Mouse (Mus musculus): Measurements from ENCODE around the gene Usp35.

The Usp35 gene

DNA sequence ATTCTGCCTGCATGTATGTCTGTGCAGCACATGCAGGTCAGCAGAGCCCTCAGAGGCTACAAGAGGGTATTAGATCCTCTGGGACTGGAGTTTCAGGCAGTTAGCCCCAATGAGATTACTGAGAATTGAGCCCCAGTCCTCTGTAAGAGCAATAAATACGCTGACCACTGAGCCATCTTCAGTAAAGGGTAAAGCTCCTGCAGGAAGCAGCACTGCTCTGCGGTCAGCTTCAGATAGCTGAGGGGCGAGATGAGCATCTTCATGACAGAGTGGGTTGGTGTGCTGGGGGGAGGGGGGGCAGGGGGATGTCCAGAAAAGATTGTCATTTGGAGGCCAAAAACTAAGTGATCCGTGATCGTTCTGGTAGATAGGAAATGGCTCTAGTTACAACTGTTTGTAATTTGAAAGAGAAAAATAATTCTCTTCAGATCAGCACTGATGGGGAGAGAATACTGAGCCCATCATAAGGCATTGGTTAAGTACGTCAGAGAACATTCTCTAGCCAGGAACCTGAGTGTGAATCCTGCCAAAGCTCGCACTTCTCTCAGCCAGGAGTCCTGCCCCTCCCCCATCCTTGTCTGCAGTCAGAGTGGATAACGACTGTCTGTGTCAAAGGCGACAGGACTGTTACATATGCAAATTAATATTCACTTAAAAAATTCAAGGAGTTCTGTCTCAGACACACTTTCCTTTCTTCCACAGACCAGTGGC, 14.4 kb upstream of the Usp35 start:
- no peak for DNase-seq (ENCODE audit: low spot score in 2 of 2)

DNA sequence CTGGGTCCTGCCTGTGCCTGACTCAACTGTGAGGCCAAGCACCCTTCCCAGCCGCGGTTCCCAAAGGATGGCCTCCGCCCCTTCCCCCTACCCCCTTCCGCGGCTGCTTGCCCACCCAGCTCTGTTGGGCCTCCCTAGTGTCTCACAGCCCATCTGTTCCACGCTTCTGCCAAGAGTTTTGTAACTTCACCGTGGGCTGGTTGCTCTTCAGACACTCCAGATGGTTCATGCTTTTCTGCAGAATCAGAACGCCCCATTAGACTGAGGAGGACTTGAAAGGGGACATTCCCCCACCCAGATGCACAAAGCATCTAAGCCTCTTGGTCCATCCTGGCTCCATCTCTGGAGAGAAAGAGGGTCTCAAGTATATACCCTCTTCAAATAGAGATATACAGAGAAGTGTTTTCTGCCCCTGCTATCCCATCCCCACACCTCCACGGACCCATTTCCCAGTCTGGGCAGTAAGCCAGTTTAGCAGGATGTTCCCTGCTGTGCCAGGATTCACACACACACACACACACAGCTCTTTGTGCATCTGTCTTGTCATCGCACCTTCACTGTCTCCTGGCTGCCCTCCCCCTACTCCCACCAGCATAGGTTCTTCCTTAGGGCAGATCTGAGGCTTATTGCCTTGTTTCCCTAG, 13.5 kb upstream of the Usp35 start:
- no peak for DNase-seq (ENCODE audit: low spot score in 2 of 2)

- DNase-seq (ENCODE audit: low spot score in 2 of 2): no peak
Measured at GRCm38 (mm10) chr7:97344655-97345054, 12.8 kb upstream of the Usp35 start.

- no peak for DNase-seq (ENCODE audit: low spot score in 2 of 2)
Measured at GRCm38 (mm10) chr7:97342961-97343360, 11.1 kb upstream of the Usp35 start.

- DNase-seq (ENCODE audit: low spot score in 2 of 2): no peak
Measured at GRCm38 (mm10) chr7:97340907-97341849, 9.4 kb upstream of the Usp35 start.

DNA sequence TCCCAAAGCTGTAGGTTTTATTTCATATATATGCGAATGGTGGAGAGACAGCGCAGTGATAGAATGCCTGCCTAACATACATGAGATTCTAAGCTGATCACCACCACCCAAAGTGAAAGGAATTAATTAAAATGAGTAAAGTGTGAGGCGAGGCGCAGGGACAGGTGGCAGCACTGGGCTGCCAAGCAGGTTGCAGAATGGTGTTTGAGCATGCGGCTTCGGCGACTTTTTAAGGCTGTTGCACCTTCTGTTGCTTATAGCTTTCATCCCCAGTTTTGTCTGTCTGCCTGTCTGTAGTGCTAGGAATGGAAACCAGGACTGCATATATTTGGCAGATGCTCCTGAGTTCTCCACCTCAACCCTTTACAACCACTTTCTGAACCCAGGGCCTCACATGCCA, 7.8 kb upstream of the Usp35 start:
- DNase-seq (ENCODE audit: low spot score in 2 of 2): no peak

DNA sequence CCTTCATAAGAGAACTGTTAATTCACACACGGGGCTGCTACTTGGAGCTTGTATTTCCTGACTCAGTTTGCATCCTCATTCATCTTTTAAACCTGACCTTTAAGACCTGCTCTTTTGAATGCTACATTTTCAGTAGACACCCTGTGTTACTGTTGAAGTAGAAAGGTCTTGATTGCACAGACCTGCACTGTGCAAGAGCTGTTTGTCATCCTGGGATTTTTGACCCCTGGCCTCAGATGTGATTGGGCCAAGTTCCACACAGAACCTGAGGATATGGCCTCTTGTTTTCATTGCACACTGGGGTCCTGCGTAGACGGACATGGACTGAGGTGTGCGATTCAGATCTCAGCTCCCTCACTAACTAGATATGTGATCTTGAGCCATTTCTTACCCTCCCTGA, 6.8 kb upstream of the Usp35 start:
- DNase-seq (ENCODE audit: low spot score in 2 of 2): no peak

DNA sequence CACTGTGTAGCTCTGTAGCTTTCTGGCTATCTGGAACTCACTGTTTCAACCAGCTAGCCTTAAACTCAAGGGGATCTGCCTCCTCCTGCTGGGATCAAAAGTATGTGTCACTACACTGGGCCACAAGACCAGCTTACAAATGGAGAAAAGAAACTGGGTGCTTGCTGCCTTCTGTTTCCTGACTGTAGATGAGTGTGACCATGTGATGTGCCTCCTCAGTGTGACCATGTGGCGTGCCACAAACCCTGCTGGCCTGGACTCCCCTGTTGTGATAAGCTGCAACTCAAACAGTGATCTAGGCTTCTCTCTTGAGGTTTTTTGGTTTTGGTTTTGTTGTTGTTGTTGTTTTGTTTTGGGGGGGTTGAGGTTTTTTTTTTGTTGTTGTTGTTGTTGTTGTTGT, 4.9 kb upstream of the Usp35 start:
- no peak for DNase-seq (ENCODE audit: low spot score in 2 of 2)

DNA sequence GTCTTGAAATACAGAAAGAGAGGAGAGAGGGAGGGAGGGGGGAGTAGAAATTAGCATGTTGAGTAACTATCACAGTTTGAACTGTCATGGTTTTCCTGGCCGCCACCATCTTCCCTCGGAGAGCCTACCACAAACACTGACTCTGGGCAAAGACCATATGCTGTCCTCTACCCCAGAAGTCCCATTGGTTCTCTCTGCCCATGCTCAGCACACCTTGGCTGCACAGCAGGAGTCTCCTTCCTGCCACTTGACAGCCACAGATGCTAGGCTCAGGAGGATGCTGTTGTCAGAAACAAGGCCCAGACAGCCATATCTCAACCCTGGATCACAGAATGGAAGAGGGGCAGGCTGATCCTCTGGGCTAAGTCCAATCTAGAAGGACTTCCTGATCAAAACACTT, 2.6 kb upstream of the Usp35 start:
- no peak for DNase-seq (ENCODE audit: low spot score in 2 of 2)

DNA sequence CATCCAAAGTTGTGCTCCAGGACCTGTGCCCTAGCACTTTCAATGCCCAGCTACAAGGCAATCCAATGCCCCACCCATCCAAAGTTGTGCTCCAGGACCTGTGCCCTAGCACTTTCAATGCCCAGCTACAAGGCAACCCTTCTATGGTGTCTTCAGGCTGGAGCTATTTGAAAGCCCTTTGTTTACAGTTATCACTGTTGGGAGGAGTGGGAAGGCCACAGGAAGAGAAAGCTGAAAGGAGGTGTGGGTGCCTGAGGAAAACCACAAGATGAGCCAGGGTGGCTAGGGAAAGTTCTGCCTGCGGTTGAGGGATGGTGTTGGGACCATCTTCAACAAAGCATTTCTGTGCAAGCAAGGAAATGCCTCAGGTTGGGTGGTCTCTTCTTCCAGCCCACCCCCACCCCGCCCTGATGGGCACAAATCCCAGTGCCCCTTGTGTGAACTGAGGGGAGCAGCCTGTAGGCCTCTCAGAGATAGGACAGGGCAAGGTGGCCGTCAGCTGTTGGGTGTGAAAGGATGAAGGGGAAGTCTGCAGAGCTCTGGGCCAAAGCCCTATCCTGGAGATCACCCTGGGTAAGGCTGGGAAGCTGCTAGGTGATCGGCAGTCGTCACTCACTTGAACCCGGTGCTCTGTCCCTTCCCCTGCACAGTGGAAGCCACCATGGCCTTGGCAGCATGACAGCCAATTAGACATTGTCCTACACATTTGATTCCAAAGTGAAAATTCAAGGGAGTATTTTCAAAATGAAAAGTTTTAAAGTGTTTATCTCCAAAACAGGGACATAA, 1.5 kb upstream of the Usp35 start:
- DNase-seq (ENCODE audit: low spot score in 2 of 2): no peak

- no peak for DNase-seq (ENCODE audit: low spot score in 2 of 2)
Measured at GRCm38 (mm10) chr7:97332667-97333041, 834 bp upstream of the Usp35 start.

DNA sequence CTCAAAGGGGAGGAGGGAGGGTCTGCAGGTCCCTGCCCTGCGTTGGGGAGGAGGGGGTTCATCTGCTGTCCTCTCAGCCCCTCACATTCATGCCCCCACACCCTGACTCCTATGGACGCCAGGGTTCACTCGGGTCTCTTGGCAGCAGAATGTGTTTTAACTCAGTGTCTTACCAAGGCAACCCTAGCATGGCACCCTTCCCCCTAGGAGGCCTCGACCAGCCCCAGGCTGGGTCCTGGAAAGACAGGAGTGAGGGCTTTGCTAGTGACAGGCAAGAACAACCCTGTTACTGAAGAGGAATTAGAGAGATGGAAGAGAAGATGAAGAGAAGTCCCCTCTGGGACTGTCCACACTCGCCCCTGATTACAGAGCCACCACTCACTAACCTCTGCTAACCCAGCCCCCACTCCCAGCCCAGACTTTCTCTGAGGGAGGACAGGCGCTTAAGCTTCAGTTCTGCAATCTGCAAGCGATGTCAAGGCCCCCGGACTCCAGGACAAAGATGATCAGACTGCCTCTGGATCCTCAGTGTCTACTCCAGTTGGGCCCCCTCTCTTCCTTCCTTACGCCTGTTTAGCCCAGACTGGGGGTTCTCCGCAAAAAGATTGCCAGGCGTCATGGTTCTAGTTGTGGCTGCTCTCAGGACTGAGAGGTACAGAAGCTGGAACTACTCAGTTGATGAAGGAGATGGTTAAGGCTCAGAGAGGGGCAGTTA, 732 bp downstream of the Usp35 start:
- no peak for DNase-seq (ENCODE audit: low spot score in 2 of 2)

GRCm38 (mm10) chr7:97329676-97330075, 2.1 kb downstream of the Usp35 start:
- no peak for DNase-seq (ENCODE audit: low spot score in 2 of 2)

- DNase-seq (ENCODE audit: low spot score in 2 of 2): no peak
Measured at GRCm38 (mm10) chr7:97328891-97329588, 2.8 kb downstream of the Usp35 start.

DNA sequence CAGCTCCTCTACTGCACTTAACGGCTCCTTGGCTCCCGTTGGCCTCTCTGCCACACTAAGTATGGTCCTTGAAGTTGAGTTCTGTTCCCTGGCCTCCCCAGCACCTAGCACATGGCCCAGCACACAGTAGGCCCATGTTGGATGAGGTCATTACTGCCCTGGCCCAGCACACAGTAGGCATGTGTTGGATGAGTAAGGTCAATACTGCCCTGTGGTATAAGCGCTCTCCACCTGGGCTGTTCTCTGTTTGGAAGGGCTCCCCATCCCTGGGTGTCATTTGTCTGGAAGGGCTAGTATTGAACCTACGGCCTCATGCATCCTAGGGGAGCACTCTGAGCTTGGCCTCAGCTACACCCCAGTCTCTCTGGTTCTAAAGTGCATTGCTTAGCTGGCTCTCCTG, 4.4 kb downstream of the Usp35 start:
- no peak for DNase-seq (ENCODE audit: low spot score in 2 of 2)

- no peak for DNase-seq (ENCODE audit: low spot score in 2 of 2)
Measured at GRCm38 (mm10) chr7:97325156-97325985, 6.4 kb downstream of the Usp35 start.

GRCm38 (mm10) chr7:97324342-97324741, 7.5 kb downstream of the Usp35 start:
- DNase-seq (ENCODE audit: low spot score in 2 of 2): no peak

DNA sequence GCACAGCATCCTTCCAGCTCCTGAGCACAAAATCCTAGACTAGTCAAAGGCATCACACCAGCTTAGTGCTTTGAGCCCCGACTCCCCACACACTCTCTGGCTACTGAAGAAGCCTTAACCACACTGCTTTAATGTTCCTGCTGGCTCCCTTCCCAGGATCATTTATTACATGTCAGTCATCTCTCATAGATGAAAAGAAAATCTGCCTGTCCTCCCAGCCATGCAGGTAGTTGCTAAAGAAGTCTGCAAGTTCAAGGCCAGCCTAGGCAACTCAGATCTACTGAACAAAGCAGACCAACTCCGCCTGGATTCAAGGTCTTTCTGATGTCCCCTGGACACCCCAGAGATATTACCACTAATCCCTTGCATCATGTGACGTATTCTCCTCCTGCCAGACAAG, 14.1 kb downstream of the Usp35 start:
- no peak for DNase-seq (ENCODE audit: low spot score in 2 of 2)

GRCm38 (mm10) chr7:97315656-97316055, 16.2 kb downstream of the Usp35 start:
- DNase-seq (ENCODE audit: low spot score in 2 of 2): no peak

- no peak for DNase-seq (ENCODE audit: low spot score in 2 of 2)
Measured at GRCm38 (mm10) chr7:97314646-97315045, 17.2 kb downstream of the Usp35 start.
